Mouse (Mus musculus) liver, embryonic 14.5 days (tissue): ENCODE results near the gene Erp29. TPM values are rescaled to one million over a fixed set of nuclear protein-coding genes. Genes with fewer than 3 reads are reported as not detected.
A peak's percentile ranks its signal among the peaks of the same experiment; 100 is the strongest.

ENCODE experiments used
- ATAC-seq: fragments of 200-750 bp; cut with Nextera tagmentation; 2 replicates; pipeline ENCODE4 v1.8.0; 2017; ENCODE audit warnings: moderate number of reproducible peaks, mild to moderate bottlenecking, moderate library complexity; ENCODE audit not compliant: insufficient read depth
- DNase-seq, 3 experiments: peaks; one replicate each; pipeline ENCODE4 v3.0.0-alpha.2; 2012 to 2013; ENCODE audit warnings: low read depth in 3 of 3, low spot score in 3 of 3
- H3K27ac ChIP-seq: fragments of 300-500 bp; sonication (generic); 2 replicates; pipeline ENCODE4 v1.5.1; 2014; ENCODE audit warnings: moderate library complexity, mild to moderate bottlenecking, control low read depth, inconsistent platforms
- H3K27me3 ChIP-seq: fragments of 300-500 bp; sonication (generic); 2 replicates; pipeline ENCODE4 v1.6.1; 2014; ENCODE audit warnings: mild to moderate bottlenecking, low read length, moderate library complexity; ENCODE audit not compliant: control insufficient read depth, insufficient read depth
- H3K36me3 ChIP-seq: fragments of 300-500 bp; sonication (generic); replicated peaks from 2 replicates; pipeline ENCODE4 v1.6.1; 2014; ENCODE audit warnings: low read depth; ENCODE audit not compliant: control insufficient read depth, insufficient read depth
- H3K4me1 ChIP-seq, 2 experiments: fragments of 200-500 bp in 1 of 2; fragments of 300-500 bp in 1 of 2; sonication (generic) in 1 of 2; replicated peaks; 2 replicates each; pipeline ENCODE4 v1.6.1; 2012 to 2014; ENCODE audit warnings: antibody characterized with exemption in 1 of 2, inconsistent platforms in 1 of 2, low read length in 1 of 2; ENCODE audit not compliant: control insufficient read depth in 2 of 2, insufficient read depth in 2 of 2
- H3K4me2 ChIP-seq: fragments of 300-500 bp; sonication (generic); 2 replicates; pipeline ENCODE4 v1.6.1; 2014; ENCODE audit warnings: low read depth, mild to moderate bottlenecking, control low read depth, moderate library complexity
- H3K4me3 ChIP-seq, 2 experiments: fragments of 200-500 bp in 1 of 2; fragments of 300-500 bp in 1 of 2; sonication (generic) in 1 of 2; 2 replicates each; pipeline ENCODE4 v1.5.1; 2012 to 2014; ENCODE audit warnings: low read depth in 2 of 2, low read length in 2 of 2, mild to moderate bottlenecking in 2 of 2, control low read depth in 1 of 2, inconsistent platforms in 1 of 2, moderate library complexity in 1 of 2; ENCODE audit not compliant: insufficient read depth in 1 of 2
- H3K9ac ChIP-seq: fragments of 300-500 bp; sonication (generic); replicated peaks from 2 replicates; pipeline ENCODE4 v1.6.1; 2014; ENCODE audit warnings: mild to moderate bottlenecking, control low read depth, moderate library complexity
- H3K9me3 ChIP-seq: fragments of 300-500 bp; sonication (generic); 2 replicates; pipeline ENCODE4 v1.6.1; 2016; ENCODE audit warnings: low read length, mixed read lengths; ENCODE audit not compliant: control insufficient read depth
- CTCF ChIP-seq: IDR thresholded peaks from 2 replicates; pipeline ENCODE4 v1.5.1; 2016; ENCODE audit warnings: antibody characterized with exemption, low read depth, control low read depth
- EP300 ChIP-seq: IDR thresholded peaks from 2 replicates; pipeline ENCODE4 v1.6.1; 2016; ENCODE audit warnings: antibody characterized with exemption, low read depth
- WGBS: fragments of 180-500 bp; shearing (Covaris S2); extraction: QIAGEN DNeasy Blood & Tissue Kit; methylation state at CpG from one replicate; pipeline ENCODE4 v1.1.7; 2014; ENCODE audit not compliant: insufficient replicate concordance; 5-methylcytosine and 5-hydroxymethylcytosine counted together
- polyA plus RNA-seq, 2 experiments: library from polyadenylated mRNA; depleted of rRNA in 1 of 2; stranded (reverse) in 1 of 2; unstranded in 1 of 2; fragments of >200 nt; fragmentation: Nextera tagmentation in 1 of 2; extraction: Ambion mirVana in 1 of 2; gene quantifications; 2 replicates each; pipeline versions ENCODE4 v1.2.1 to v1.2.3; 2012 to 2014

The Erp29 gene
- polyA plus RNA-seq, 2 experiments: 63.7 to 74.9 TPM

DNA sequence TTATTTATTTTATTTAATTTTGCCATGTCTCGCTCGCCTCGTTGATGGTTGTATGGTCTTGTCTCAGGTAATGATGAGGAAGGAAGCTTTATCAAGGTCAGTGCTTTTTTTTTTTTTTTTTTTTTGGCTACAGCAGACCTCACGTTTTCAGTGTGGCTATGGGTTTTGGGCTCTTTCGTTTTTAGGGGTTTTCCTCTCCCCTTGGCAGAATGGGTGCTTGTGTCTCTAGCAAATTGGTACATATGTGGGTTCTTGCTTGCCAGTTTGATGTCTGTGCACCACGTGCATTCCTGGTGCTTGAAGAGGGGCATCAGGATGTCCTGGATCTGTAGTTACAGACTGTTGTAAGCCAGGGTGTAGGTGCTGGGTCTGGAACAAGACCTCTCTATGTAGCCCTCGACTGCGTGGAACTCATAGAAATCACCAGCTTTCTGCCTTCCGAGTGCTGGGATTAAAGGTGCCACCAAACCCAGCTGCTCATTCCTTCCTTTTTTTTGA, 53.3 kb downstream of the Erp29 start:
- H3K9ac ChIP-seq: peak overlapping the region; percentile 83
- no peak for ATAC-seq

DNA sequence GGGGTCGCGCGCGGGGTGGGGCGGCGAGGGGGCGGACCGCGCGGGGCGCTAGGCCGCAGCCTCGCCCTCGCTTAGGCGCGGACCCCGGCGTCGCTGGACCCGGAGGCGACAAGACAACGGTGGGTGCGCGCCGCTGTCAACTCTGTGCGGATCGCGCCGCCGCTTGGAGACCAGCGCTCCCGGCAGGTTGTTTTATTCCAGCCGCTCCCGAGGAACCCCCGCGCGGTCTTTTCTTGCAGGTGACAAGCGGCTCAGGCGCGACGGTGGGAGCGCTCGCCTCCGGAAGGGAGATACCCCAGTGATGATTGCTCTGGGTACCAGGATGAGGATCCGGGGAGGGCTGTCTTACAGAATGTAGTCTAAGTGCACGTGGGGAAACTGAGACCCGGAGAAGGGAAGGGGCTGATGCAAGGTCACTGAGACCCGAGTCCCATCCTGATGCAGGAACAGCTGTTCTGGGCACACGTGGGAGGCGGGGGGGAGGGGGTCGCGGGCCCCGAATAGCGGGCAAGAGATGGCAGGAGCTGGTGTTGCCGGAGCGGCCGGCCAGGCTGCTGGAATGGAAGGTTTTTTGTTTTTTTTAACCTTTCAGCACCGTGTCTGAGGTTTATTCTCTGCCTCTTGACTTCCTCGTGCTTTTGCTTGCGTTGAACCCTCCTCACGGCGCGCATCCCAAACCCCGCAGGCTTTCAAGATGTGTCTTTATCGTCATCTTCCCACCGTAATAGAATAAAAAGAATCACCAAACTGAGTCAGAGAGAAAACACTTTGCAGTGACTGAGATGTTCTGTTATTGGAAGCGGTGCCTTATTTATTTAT, 54.0 kb downstream of the Erp29 start:
- Histone ChIP-seq H3K27ac (peak overlapping the region; percentile 38), H3K9ac (peak overlapping the region; percentile 83), H3K4me2 (peak overlapping the region; percentile 98), H3K36me3 (no peaks in the 10 kb centered on the region; the same call in none of the 2 replicates), H3K4me1 (peaks cover 26 to 31% of the 10 kb centered on the region in 2 experiments), H3K4me3 (peak overlapping the region; percentile 76 to 89), H3K27me3 (no peaks in the 10 kb centered on the region), H3K9me3 (no peaks in the 10 kb centered on the region; the same call in 1 of the 2 replicates)
- no peak for DNase-seq
- ATAC-seq: peak; percentile 75
- WGBS: under 1% methylated on average over 67 of the region's 67 CpGs
- TF ChIP-seq EP300: no peak
- no peak for TF ChIP-seq CTCF

More for the DNA sequence above, 53.3 kb downstream of the Erp29 start:
- peaks cover 26 to 34% of the 10 kb centered on the region in 2 experiments for H3K4me1 ChIP-seq
- no peaks in the 10 kb centered on the region; the same call in none of the 2 replicates for H3K36me3 ChIP-seq
- TF ChIP-seq EP300 (no peak), CTCF (no peak)
- WGBS: 22% methylated on average over 9 of the region's 9 CpGs
- DNase-seq: no peak
- no peaks in the 10 kb centered on the region; the same call in 1 of the 2 replicates for H3K9me3 ChIP-seq
- no peaks in the 10 kb centered on the region for H3K27me3 ChIP-seq
- H3K27ac ChIP-seq: no peak overlapping the region; the same call in 1 of the 2 replicates
- peak overlapping the region; percentile 98 for H3K4me2 ChIP-seq
- H3K4me3 ChIP-seq: peak overlapping the region; percentile 76 to 89

DNA sequence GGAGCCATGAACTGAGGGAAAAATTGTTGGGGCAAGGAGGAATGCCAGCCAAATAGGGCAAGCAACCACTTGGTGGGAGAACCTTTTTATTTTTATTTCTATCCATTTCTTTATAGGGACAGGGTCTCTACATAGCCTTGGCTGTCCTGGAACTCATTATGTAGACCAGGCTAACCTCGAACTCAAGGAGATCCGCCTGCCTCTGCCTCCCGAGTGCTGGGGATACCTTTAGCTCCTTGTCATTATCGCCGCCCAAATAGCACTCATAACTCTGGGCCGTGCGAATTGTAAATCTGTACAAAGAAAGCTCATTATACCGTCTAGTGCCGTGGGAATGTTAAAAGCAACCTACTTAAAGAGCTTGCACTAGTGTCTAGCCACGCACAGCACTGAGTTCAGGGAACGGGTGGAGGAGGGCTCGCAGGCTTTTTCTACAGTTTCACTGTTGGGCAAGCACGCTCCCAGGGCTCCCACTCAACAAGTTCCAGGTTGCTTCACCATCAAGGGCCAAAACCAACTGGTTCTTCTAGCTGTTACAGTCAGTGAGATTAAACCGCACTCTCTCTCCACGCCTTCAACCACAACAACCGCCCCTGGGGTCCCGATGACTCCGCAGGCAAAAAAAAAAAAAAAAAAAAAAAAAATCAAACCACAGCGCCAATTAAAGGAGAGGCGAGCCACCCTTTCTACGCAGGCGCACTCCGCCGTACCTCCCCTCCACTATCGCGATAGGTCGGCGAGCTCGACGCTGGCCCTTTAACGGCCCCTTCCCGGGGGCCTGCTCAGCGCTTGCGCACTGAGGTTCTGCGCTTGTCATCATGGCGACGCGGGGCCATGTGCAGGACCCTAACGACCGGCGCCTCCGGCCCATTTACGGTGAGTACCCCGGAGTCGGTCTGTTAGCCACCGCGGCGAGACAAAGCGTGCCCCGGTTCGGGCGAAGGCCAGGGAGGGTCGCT, 54.8 kb downstream of the Erp29 start, which contains the start of gene Naa25:
TSS of gene Naa25 (plus strand) at position 750 of the 959 bp plus-strand sequence.
- H3K4me3 ChIP-seq: peak within 1 kb of the TSS; percentile 76 to 89
- WGBS: 6% methylated on average over 53 of the region's 53 CpGs

DNA sequence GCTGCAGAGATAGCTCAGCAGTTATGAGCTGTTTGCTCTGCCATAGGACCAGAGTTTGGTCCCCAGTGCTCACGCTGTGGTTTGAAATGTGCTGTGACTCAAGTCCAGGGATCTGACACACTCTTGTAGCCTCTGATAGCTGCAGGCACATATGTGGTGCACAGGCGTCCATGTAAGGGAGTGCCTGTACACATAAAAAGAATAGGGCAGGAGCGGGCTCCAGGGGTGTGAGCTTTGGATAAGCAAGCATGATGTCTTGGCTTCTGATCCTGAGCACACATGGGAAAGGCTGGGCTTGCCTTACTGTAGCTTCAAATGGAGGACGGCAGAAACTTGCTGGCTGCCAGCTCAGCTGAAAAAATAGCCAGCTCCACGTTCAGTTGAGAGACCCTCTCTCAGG, 56.7 kb downstream of the Erp29 start:
- 70% methylated on average over 5 of the region's 5 CpGs for WGBS
- ATAC-seq (no peak), DNase-seq (no peak)
- no peak for TF ChIP-seq EP300
- TF ChIP-seq CTCF: no peak
- Histone ChIP-seq H3K27ac (no peak overlapping the region), H3K4me2 (no peak overlapping the region), H3K9ac (no peak overlapping the region), H3K36me3 (no peaks in the 10 kb centered on the region; the same call in 1 of the 2 replicates), H3K27me3 (no peaks in the 10 kb centered on the region), H3K4me1 (peaks cover 20 to 22% of the 10 kb centered on the region in 2 experiments), H3K4me3 (no peak overlapping the region), H3K9me3 (no peaks in the 10 kb centered on the region; the same call in 1 of the 2 replicates)

More for the DNA sequence above, 54.8 kb downstream of the Erp29 start, which contains the start of gene Naa25:
- peak within 1 kb of the TSS; percentile 98 for H3K4me2 ChIP-seq
- no peaks in the 10 kb centered on the region; the same call in 1 of the 2 replicates for H3K9me3 ChIP-seq
- peak; percentile 44; the same call in 1 of the 2 replicates for TF ChIP-seq EP300
- TF ChIP-seq CTCF: no peak
- H3K9ac ChIP-seq: peak within 1 kb of the TSS; percentile 83
- H3K27me3 ChIP-seq: no peaks in the 10 kb centered on the region
- peak within 1 kb of the TSS; percentile 95 for H3K27ac ChIP-seq
- H3K4me1 ChIP-seq: peaks cover 26 to 31% of the 10 kb centered on the region in 2 experiments
- DNase-seq: peak; percentile 91 to 95 (median 93)
- H3K36me3 ChIP-seq: no peaks in the 10 kb centered on the region; the same call in 1 of the 2 replicates
- ATAC-seq: peak; percentile 92
